In the genomic region with DNA sequence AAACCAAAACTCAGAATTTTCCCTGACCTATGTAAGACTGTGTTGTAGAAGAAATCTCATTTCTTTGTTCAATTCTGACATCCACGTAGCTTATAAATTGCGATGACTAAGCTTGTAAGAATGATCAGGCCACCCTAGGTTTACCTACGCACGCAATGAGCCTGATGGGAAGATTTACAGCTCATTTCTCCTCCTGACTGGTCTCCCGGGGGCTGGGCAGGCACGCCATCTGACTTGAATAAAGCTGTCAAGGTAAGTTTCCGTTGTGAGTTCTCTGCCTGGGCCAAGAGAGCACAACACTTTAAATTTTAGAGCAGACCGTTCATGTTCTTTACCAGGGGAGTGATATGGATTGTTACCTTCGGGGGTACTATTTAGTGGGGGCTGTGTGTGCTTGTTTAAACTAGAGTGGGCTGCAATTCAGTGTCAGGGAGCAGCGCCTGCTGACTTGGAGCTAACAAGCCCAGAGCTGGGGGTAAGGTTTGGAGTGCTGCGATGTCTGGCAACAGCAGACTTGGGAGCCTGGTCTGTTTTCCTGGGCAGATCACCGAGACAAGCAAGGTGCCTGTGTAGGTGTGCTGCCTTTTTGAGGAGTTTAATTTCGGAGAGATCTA, we compare ENCODE assay signal across 9 mouse cellular contexts. TPM values are rescaled to one million over a fixed set of nuclear protein-coding genes. Genes with fewer than 3 reads are reported as not detected.
DNase-seq lines count a peak whose midpoint lies in the region; ATAC-seq and TF ChIP-seq lines count a peak whose summit lies in the region.
"Had no signal": no experiment of that assay in that cellular context is flagged by ENCODE, and none has a peak within 500 bp of the region (broad histone marks: within the 10 kb centered on the region; RNA-seq: fewer than 3 reads in every experiment).

A gene (plus strand): TSS at position 214 of the 614 bp plus-strand sequence.

- ATAC-seq in midbrain, embryonic 12.5 days (ENCODE audit: low FRiP score, low read depth): no peak
- no peak for ATAC-seq in granulocyte monocyte progenitor cell, adult 5-6 weeks (replicated peaks; ENCODE audit: poor library complexity, severe bottlenecking)
- no peak for ATAC-seq in monocyte, adult 5-6 weeks (replicated peaks; ENCODE audit: insufficient number of reproducible peaks, low FRiP score, low TSS enrichment, poor library complexity, severe bottlenecking)

- no peaks in the 10 kb centered on the region for H3K9me3 ChIP-seq in midbrain, embryonic 12.5 days
- H3K9me3 ChIP-seq in midbrain, embryonic 10.5 days (replicated peaks): no peaks in the 10 kb centered on the region

- H3K4me2 ChIP-seq in midbrain, embryonic 12.5 days (replicated peaks): no peak within 1 kb of the TSS
- H3K4me2 ChIP-seq: heart, embryonic 13.5 days had no signal

- no peak within 1 kb of the TSS for H3K4me3 ChIP-seq in cerebellum, adult 2 months (replicated peaks; ENCODE audit: insufficient read depth, low read depth, low read length)
- no peak within 1 kb of the TSS for H3K4me3 ChIP-seq in midbrain, embryonic 12.5 days
- no peak within 1 kb of the TSS for H3K4me3 ChIP-seq in midbrain, embryonic 10.5 days
- H3K4me3 ChIP-seq: heart, embryonic 13.5 days had no signal

- H3K9ac ChIP-seq in midbrain, embryonic 12.5 days (replicated peaks): no peak within 1 kb of the TSS
- H3K9ac ChIP-seq: heart, embryonic 13.5 days had no signal

- WGBS in cerebellum, adult 2 months: 51% methylated on average over 13 of the region's 13 CpGs
- 46% methylated on average over 13 of the region's 13 CpGs for WGBS in midbrain, embryonic 12.5 days
- WGBS in midbrain, embryonic 10.5 days: 50% methylated on average over 13 of the region's 13 CpGs

- H3K36me3 ChIP-seq in midbrain, embryonic 12.5 days: no peaks in the 10 kb centered on the region
- H3K36me3 ChIP-seq in midbrain, embryonic 10.5 days: no peaks in the 10 kb centered on the region
- H3K36me3 ChIP-seq: heart, embryonic 13.5 days had no signal

- DNase-seq in cerebellum, adult 2 months: no peak
- DNase-seq in cerebellum, postnatal 36 days: no peak
- DNase-seq in midbrain, embryonic 10.5 days (ENCODE audit: low spot score): no peak
- no peak for DNase-seq in gastrocnemius, adult 8-10 months (ENCODE audit: low spot score in 2 of 2)
- DNase-seq in thymus, postnatal 36 days: no peak

- H3K27me3 ChIP-seq in cerebellum, adult 2 months (ENCODE audit: control insufficient read depth, insufficient read depth, low read length): no peaks in the 10 kb centered on the region
- no peaks in the 10 kb centered on the region for H3K27me3 ChIP-seq in midbrain, embryonic 12.5 days
- 0 out of 2 replicates have a peak, but pooled peaks cover 5% of the 10 kb centered on the region for H3K27me3 ChIP-seq in midbrain, embryonic 10.5 days (ENCODE audit: low read depth, poor library complexity, severe bottlenecking)

- no peak for TF ChIP-seq CTCF in cerebellum, adult 2 months (IDR thresholded peaks at IDR 0.05; ENCODE audit: borderline replicate concordance, insufficient read depth, low read depth, low read length)

- no peak within 1 kb of the TSS for H3K27ac ChIP-seq in cerebellum, adult 2 months (ENCODE audit: insufficient read depth, low read length)
- H3K27ac ChIP-seq in midbrain, embryonic 12.5 days (replicated peaks): no peak within 1 kb of the TSS
- H3K27ac ChIP-seq in midbrain, embryonic 10.5 days (replicated peaks): no peak within 1 kb of the TSS
- H3K27ac ChIP-seq: heart, embryonic 13.5 days had no signal

- no peak for TF ChIP-seq POLR2A in cerebellum, adult 2 months (IDR thresholded peaks at IDR 0.05; ENCODE audit: borderline replicate concordance, insufficient read depth, low read length)

- no peaks in the 10 kb centered on the region for H3K4me1 ChIP-seq in cerebellum, adult 2 months (ENCODE audit: control insufficient read depth, insufficient read depth, low read length)
- H3K4me1 ChIP-seq in midbrain, embryonic 12.5 days: no peaks in the 10 kb centered on the region
- peaks cover 10% of the 10 kb centered on the region for H3K4me1 ChIP-seq in midbrain, embryonic 10.5 days
- H3K4me1 ChIP-seq: heart, embryonic 13.5 days had no signal

RNA-seq across cellular contexts. Expression of the gene that starts here (rescaled TPM):
- polyA plus RNA-seq in cerebellum, adult 2 months (2012; rRNA removed): 44.7 and 45.9 TPM in 2 replicates
- 12.0 and 12.6 TPM in 2 replicates for polyA plus RNA-seq in midbrain, embryonic 12.5 days (2016; fragmentation: Nextera tagmentation; extraction: Ambion mirVana)
- polyA plus RNA-seq in midbrain, embryonic 10.5 days (2016; fragmentation: Nextera tagmentation; extraction: Ambion mirVana): 4.1 and 6.3 TPM in 2 replicates
- total RNA-seq in granulocyte monocyte progenitor cell, adult 5-6 weeks (2014; fragmentation: Nextera tagmentation): 32.8 and 36.0 TPM in 2 replicates
- 47.3 and 51.7 TPM in 2 replicates for total RNA-seq in granulocyte monocyte progenitor cell, adult 5-6 weeks (2017)
- 33.4 to 38.2 TPM (median 36.1 TPM) in 3 replicates for total RNA-seq in monocyte, adult 5-6 weeks (2017)
- total RNA-seq in gastrocnemius, adult 8-10 months (2022): 10 to 100 TPM in 2 of 4 experiments, 1 to 10 TPM in 2; 6.8 to 35.5 (median 20.0) TPM
